Mouse (Mus musculus): Measurements from ENCODE around the gene Cdh3. TPM values are rescaled to one million over a fixed set of nuclear protein-coding genes. Genes with fewer than 3 reads are reported as not detected.
A peak's percentile ranks its signal among the peaks of the same experiment; 100 is the strongest.

The Cdh3 gene
- total RNA-seq, 2 experiments from 2014 or later: not detected

GRCm38 (mm10) chr8:106526725-106527124 is 16.0 kb downstream of the Cdh3 start:
- ATAC-seq (replicated peaks; ENCODE audit: poor library complexity): no peak

- ATAC-seq (replicated peaks; ENCODE audit: poor library complexity): peak; percentile 46; the same call in 1 of the 2 replicates
These were observed 16.7 kb downstream of the Cdh3 start for GRCm38 (mm10) chr8:106527241-106528036.

GRCm38 (mm10) chr8:106528596-106529249 is 18.0 kb downstream of the Cdh3 start:
- no peak for ATAC-seq (replicated peaks; ENCODE audit: poor library complexity)

- no peak for ATAC-seq (replicated peaks; ENCODE audit: poor library complexity)
These were observed 19.3 kb downstream of the Cdh3 start for GRCm38 (mm10) chr8:106529885-106530482.

- no peak for ATAC-seq (replicated peaks; ENCODE audit: poor library complexity)
These were observed 19.9 kb downstream of the Cdh3 start for GRCm38 (mm10) chr8:106530566-106530965.

GRCm38 (mm10) chr8:106533709-106534108 is 23.0 kb downstream of the Cdh3 start:
- 0 out of 2 replicates have a peak, but pooled peaks have one; percentile 23 for ATAC-seq (replicated peaks; ENCODE audit: poor library complexity)

- ATAC-seq (replicated peaks; ENCODE audit: poor library complexity): peak; percentile 94
These were observed 23.8 kb downstream of the Cdh3 start for GRCm38 (mm10) chr8:106534449-106534848.

- peak; percentile 81 for ATAC-seq (replicated peaks; ENCODE audit: poor library complexity)
These were observed 24.8 kb downstream of the Cdh3 start for GRCm38 (mm10) chr8:106535448-106535847.

GRCm38 (mm10) chr8:106539193-106539592 is 28.5 kb downstream of the Cdh3 start:
- ATAC-seq (replicated peaks; ENCODE audit: poor library complexity): no peak

GRCm38 (mm10) chr8:106541002-106541401 is 30.3 kb downstream of the Cdh3 start:
- ATAC-seq (replicated peaks; ENCODE audit: poor library complexity): no peak

GRCm38 (mm10) chr8:106543043-106543442 is 32.4 kb downstream of the Cdh3 start:
- no peak for ATAC-seq (replicated peaks; ENCODE audit: poor library complexity)

GRCm38 (mm10) chr8:106545149-106545548 is 34.5 kb downstream of the Cdh3 start:
- ATAC-seq (replicated peaks; ENCODE audit: poor library complexity): peak; percentile 46; the same call in 1 of the 2 replicates

- 0 out of 2 replicates have a peak, but pooled peaks have one; percentile 34 for ATAC-seq (replicated peaks; ENCODE audit: poor library complexity)
These were observed 36.1 kb downstream of the Cdh3 start for GRCm38 (mm10) chr8:106546746-106547145.

- no peak for ATAC-seq (replicated peaks; ENCODE audit: poor library complexity)
These were observed 37.8 kb downstream of the Cdh3 start for GRCm38 (mm10) chr8:106548366-106548936.

GRCm38 (mm10) chr8:106550906-106551305 is 40.2 kb downstream of the Cdh3 start:
- no peak for ATAC-seq (replicated peaks; ENCODE audit: poor library complexity)

- no peak for ATAC-seq (replicated peaks; ENCODE audit: poor library complexity)
These were observed 43.3 kb downstream of the Cdh3 start for GRCm38 (mm10) chr8:106554011-106554410.

- ATAC-seq (replicated peaks; ENCODE audit: poor library complexity): peak; percentile 65
These were observed 45.5 kb downstream of the Cdh3 start for GRCm38 (mm10) chr8:106556068-106556645.

- peak; percentile 39 for ATAC-seq (replicated peaks; ENCODE audit: poor library complexity)
These were observed 49.2 kb downstream of the Cdh3 start for GRCm38 (mm10) chr8:106559844-106560243.

- peak; percentile 93 for ATAC-seq (replicated peaks; ENCODE audit: poor library complexity)
These were observed 50.6 kb downstream of the Cdh3 start for GRCm38 (mm10) chr8:106561097-106561865.

GRCm38 (mm10) chr8:106563691-106564182 is 53.0 kb downstream of the Cdh3 start:
- ATAC-seq (replicated peaks; ENCODE audit: poor library complexity): peak; percentile 63
